Mouse (Mus musculus) layer of hippocampus, postnatal 14 days (tissue): Measurements from ENCODE around the gene Mrpl36. TPM values are rescaled to one million over a fixed set of nuclear protein-coding genes. Genes with fewer than 3 reads are reported as not detected.

ENCODE experiments used
- DNase-seq, 2 experiments: peaks; one replicate each; pipeline ENCODE4 v3.0.0; 2021 to 2022; ENCODE audit warnings: low spot score in 2 of 2, mixed read lengths in 1 of 2
- long read RNA-seq, 2 experiments: library from polyadenylated mRNA; stranded (forward); transcript quantifications; one replicate each; pipeline ENCODE4 v2.0.0; 2021
- total RNA-seq, 2 experiments: library from RNA; stranded (reverse); gene quantifications; 2 replicates each; pipeline ENCODE4 v1.2.3; 2021

Mrpl36 gene
- 10 to 100 TPM; 34.3 to 38.2 TPM for total RNA-seq
- long read RNA-seq, experiment 1, transcript Mrpl36-201 (2 exons, 923 nt) = major isoform, 20 of 24 reads
- long read RNA-seq, experiment 1, partial matches to known transcripts = 0 of 24 reads
- long read RNA-seq, experiment 1, other reads (novel, unspliced or antisense) = 4 of 24 reads
- long read RNA-seq, experiment 2, transcript Mrpl36-201 (2 exons, 923 nt) = major isoform, 38 of 47 reads
- long read RNA-seq, experiment 2, partial matches to known transcripts = 0 of 47 reads
- long read RNA-seq, experiment 2, other reads (novel, unspliced or antisense) = 8 of 47 reads

- DNase-seq = peak; percentile 89 to 93
These were observed at the start of gene Mrpl36, which contains the start of gene Ndufs6 for GRCm38 (mm10) chr13:73327827-73328698. Mrpl36 (plus strand) TSS chr13:73328513. Ndufs6 (minus strand) TSS chr13:73328542.

GRCm38 (mm10) chr13:73279196-73279595, 49.1 kb upstream of the Mrpl36 start:
- no peak for DNase-seq

GRCm38 (mm10) chr13:73282407-73282806, 45.9 kb upstream of the Mrpl36 start:
- no peak for DNase-seq

- no peak for DNase-seq
These were observed 44.8 kb upstream of the Mrpl36 start for GRCm38 (mm10) chr13:73283534-73283933.

GRCm38 (mm10) chr13:73290206-73290605, 38.1 kb upstream of the Mrpl36 start:
- DNase-seq = no peak

- no peak for DNase-seq
These were observed 37.2 kb upstream of the Mrpl36 start for GRCm38 (mm10) chr13:73291102-73291501.

- no peak for DNase-seq
These were observed 29.6 kb upstream of the Mrpl36 start for GRCm38 (mm10) chr13:73298717-73299116.

- DNase-seq = peak; percentile 12 to 39
These were observed 29.0 kb upstream of the Mrpl36 start for GRCm38 (mm10) chr13:73299322-73299721.

- no peak for DNase-seq
These were observed 23.6 kb upstream of the Mrpl36 start for GRCm38 (mm10) chr13:73304729-73305128.

GRCm38 (mm10) chr13:73305398-73306084, 22.8 kb upstream of the Mrpl36 start:
- no peak for DNase-seq

- no peak for DNase-seq
These were observed 22.3 kb upstream of the Mrpl36 start for GRCm38 (mm10) chr13:73306085-73306410.

- no peak for DNase-seq
These were observed 21.9 kb upstream of the Mrpl36 start for GRCm38 (mm10) chr13:73306430-73306829.

- peak in 1 of 2 experiments; percentile 28 for DNase-seq
These were observed 18.0 kb upstream of the Mrpl36 start for GRCm38 (mm10) chr13:73310183-73310929.

- DNase-seq = no peak
These were observed 8.3 kb upstream of the Mrpl36 start for GRCm38 (mm10) chr13:73320048-73320447.

- no peak for DNase-seq
These were observed 5.7 kb upstream of the Mrpl36 start for GRCm38 (mm10) chr13:73322626-73323025.

- DNase-seq = no peak
These were observed 4.9 kb upstream of the Mrpl36 start for GRCm38 (mm10) chr13:73323406-73323805.

- peak; percentile 87 to 89 for DNase-seq
These were observed 2.7 kb downstream of the Mrpl36 start for GRCm38 (mm10) chr13:73330844-73331501.

- DNase-seq = peak in 1 of 2 experiments; percentile 18
These were observed 3.4 kb downstream of the Mrpl36 start for GRCm38 (mm10) chr13:73331736-73332135.

- no peak for DNase-seq
These were observed 8.4 kb downstream of the Mrpl36 start for GRCm38 (mm10) chr13:73336753-73337152.

- no peak for DNase-seq
These were observed 17.0 kb downstream of the Mrpl36 start for GRCm38 (mm10) chr13:73345102-73345890.
